Mouse (Mus musculus): ENCODE measurements around the gene Slitrk2. TPM values are rescaled to one million over a fixed set of nuclear protein-coding genes. Genes with fewer than 3 reads are reported as not detected.

Slitrk2 gene
- total RNA-seq (2021), result 0.33 and 1.0 TPM in 2 replicates
- long read RNA-seq, result 0 reads

- no peak for DNase-seq
Observed at GRCm38 (mm10) chrX:66648911-66649620, at the start of gene Slitrk2. Slitrk2 (plus strand) TSS chrX:66649318.

GRCm38 (mm10) chrX:66605490-66605889, 43.6 kb upstream of the Slitrk2 start:
- no peak for DNase-seq

GRCm38 (mm10) chrX:66652455-66653144, 3.5 kb downstream of the Slitrk2 start:
- DNase-seq, result peak; percentile 19

- DNase-seq, result no peak
Observed at GRCm38 (mm10) chrX:66657365-66657764, 8.2 kb downstream of the Slitrk2 start.

- no peak for DNase-seq
Observed at GRCm38 (mm10) chrX:66676959-66677358, 27.8 kb downstream of the Slitrk2 start.

GRCm38 (mm10) chrX:66678646-66679045, 29.5 kb downstream of the Slitrk2 start:
- no peak for DNase-seq

All from adrenal gland, postnatal 25 days (tissue).